ENCODE assay signal across 8 mouse cellular contexts in genomic region chr7:31176886-31177763, GRCm38 (mm10). TPM values are rescaled to one million over a fixed set of nuclear protein-coding genes. Genes with fewer than 3 reads are reported as not detected.
DNase-seq lines count a peak whose midpoint lies in the region; ATAC-seq and TF ChIP-seq lines count a peak whose summit lies in the region.

No protein-coding gene starts in this region.

- peak; percentile 90 for ATAC-seq in hindbrain, embryonic 16.5 days

- H3K4me3 ChIP-seq in gastrocnemius, adult 2 months, result peak overlapping the region; percentile 55
- peak overlapping the region; percentile 31 for H3K4me3 ChIP-seq in hindbrain, embryonic 16.5 days (ENCODE audit: low read length)

- 26% methylated on average over 22 of the region's 22 CpGs for WGBS in hindbrain, embryonic 16.5 days

- peak; percentile 96; the same call in 1 of the 2 replicates for TF ChIP-seq CTCF in gastrocnemius, adult 2 months (IDR thresholded peaks at IDR 0.05)

- intact Hi-C loops in gastrocnemius, adult 2 months (cut with DNase I), result no loop called here

- H3K27ac ChIP-seq in gastrocnemius, adult 2 months, result peak overlapping the region; percentile 46; the same call in 1 of the 2 replicates
- H3K27ac ChIP-seq in hindbrain, embryonic 16.5 days (ENCODE audit: low read depth, low read length), result 0 out of 2 replicates have a peak overlapping the region, but pooled peaks have one; percentile 36

- H3K4me2 ChIP-seq in hindbrain, embryonic 16.5 days (ENCODE audit: low read length), result peak overlapping the region; percentile 54

- peak; percentile 66 to 69 for DNase-seq in adrenal gland, adult 18-20 months (ENCODE audit: low spot score in 2 of 2)
- peak; percentile 54 to 76 for DNase-seq in cerebellum, postnatal 4 days (ENCODE audit: low spot score in 2 of 2)
- DNase-seq in gastrocnemius, adult 2 months, result peak; percentile 75
- DNase-seq in left cerebral cortex, adult 11 months (ENCODE audit: low spot score), result peak; percentile 31
- peak; percentile 44 to 79 for DNase-seq in lung, postnatal 4 days
- peak; percentile 65 for DNase-seq in right cerebral cortex, adult 18-20 months
- DNase-seq in yolk sac, embryonic 10.5 days (ENCODE audit: low spot score), result peak; percentile 60

- no peaks in the 10 kb centered on the region for H3K36me3 ChIP-seq in hindbrain, embryonic 16.5 days (ENCODE audit: control insufficient read depth, insufficient read depth, low read length)

- no peaks in the 10 kb centered on the region for H3K4me1 ChIP-seq in hindbrain, embryonic 16.5 days (ENCODE audit: control insufficient read depth, insufficient read depth, low read depth, low read length)

- 0 out of 2 replicates have a peak overlapping the region, but pooled peaks have one; percentile 33 for H3K9ac ChIP-seq in hindbrain, embryonic 16.5 days (ENCODE audit: low read depth, low read length)

- no peaks in the 10 kb centered on the region for H3K27me3 ChIP-seq in hindbrain, embryonic 16.5 days (replicated peaks; ENCODE audit: control insufficient read depth, insufficient read depth, low read length)

- no peaks in the 10 kb centered on the region for H3K9me3 ChIP-seq in hindbrain, embryonic 16.5 days (ENCODE audit: control insufficient read depth, low read length)

RNA-seq across cellular contexts. Expression of gene Gramd1a, which starts 21.4 kb away (rescaled TPM):
- total RNA-seq in adrenal gland, adult 18-20 months (2021), result 10 to 100 TPM; 41.9 to 51.7 TPM
- 10 to 100 TPM; 47.2 to 61.7 TPM for total RNA-seq in gastrocnemius, adult 2 months (2021)
- 203 and 222 TPM in 2 replicates for polyA plus RNA-seq in hindbrain, embryonic 16.5 days (2015; fragmentation: Nextera tagmentation; extraction: Ambion mirVana)

RNA-seq across cellular contexts. Expression of gene Scn1b, which starts 50.3 kb away (rescaled TPM):
- total RNA-seq in adrenal gland, adult 18-20 months (2021), result 10 to 100 TPM; 13.5 to 24.9 TPM
- total RNA-seq in gastrocnemius, adult 2 months (2021), result 100 to 1,000 TPM; 748 to 815 TPM
- polyA plus RNA-seq in hindbrain, embryonic 16.5 days (2015; fragmentation: Nextera tagmentation; extraction: Ambion mirVana), result 19.0 TPM in 2 replicates

Comparison
In these comparisons a context has a peak if more than half of its experiments do, and no peak if none do; other contexts are left out.
1. Peak in every context shown above with its lines: DNase-seq, ATAC-seq, H3K4me3 ChIP-seq and H3K27ac ChIP-seq.
2. RNA of gene Scn1b, which starts 50.3 kb away (total RNA-seq): 748 to 815 TPM in gastrocnemius, adult 2 months; 13.5 to 24.9 TPM in adrenal gland, adult 18-20 months; every median in the first group is over 10 times any median in the second.